Mouse (Mus musculus): Measurements from ENCODE around the gene Mab21l2. TPM values are rescaled to one million over a fixed set of nuclear protein-coding genes. Genes with fewer than 3 reads are reported as not detected.

Gene Mab21l2
- polyA plus RNA-seq (2012; ENCODE audit: low replicate concordance): 0.04 and 0.08 TPM in 2 replicates

DNA sequence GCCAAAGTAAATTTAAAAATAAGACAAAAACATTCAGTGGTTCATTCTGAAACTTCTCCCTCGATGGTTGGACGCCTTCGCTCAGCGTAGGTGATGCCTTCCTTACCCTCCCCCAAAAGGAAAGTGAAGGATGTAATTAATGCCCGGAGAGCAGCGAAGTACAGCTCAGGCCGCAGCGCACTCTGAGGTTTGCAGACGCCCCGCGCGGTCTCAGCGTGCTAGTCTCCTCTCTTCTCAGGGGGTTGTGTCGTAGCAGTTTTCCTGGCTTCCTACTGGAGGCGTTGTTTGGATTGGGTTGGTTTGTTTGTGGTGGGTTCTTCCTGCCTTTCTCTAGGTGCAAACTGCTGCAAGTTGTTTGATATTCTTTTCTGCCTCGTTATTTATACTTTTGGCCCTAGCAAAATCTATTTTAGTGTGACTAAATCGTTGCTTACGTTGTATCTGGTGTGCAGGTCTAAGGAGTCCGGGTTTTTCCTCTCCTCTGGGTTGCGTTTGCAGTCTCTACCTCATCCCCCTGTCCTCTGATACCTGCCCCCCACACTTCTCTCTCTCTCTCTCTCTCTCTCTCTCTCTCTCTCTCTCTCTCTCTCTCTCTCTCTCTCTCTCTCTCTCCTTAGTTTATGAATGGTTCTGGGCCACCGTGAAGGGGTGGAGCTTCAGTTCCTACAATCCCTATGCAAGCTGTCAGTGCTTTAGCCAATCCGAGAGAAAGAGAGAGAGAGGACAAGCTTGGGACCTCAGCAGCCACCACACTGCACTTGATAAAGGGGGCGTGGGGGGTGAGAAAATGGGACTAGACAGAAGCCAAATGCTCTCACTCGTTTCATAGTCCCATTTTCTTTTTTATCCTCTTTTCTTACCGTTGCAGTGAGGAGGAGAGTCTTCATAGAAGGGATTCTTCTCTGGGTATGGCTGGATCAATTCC lies at the start of gene Mab21l2:
TSS of gene Mab21l2 (minus strand) at position 539 of the 925 bp plus-strand sequence.

